Mouse (Mus musculus): ENCODE data around the gene Abce1. TPM values are rescaled to one million over a fixed set of nuclear protein-coding genes. Genes with fewer than 3 reads are reported as not detected.

The Abce1 gene
- polyA plus RNA-seq, 1 experiment from 2014 or later: 62.6 TPM

DNA sequence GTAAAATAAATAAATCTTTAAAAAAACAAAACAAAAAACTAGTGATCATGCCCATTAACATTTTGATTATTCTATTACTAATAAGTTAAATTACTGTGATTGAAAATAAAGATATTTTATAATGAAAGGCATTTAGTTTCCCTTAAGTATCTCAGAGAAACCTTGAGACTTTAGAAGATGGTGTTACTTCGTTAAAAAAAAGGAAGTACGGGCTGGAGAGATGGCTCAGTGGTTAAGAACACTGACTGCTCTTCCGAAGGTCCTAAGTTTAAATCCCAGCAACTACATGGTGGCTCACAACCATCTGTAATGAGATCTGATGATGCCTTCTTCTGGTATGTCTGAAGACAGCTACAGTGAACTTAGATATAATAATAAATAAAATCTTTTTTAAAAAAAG is 74.3 kb downstream of the Abce1 start:
- Histone ChIP-seq H3K4me3 (ENCODE audit: low read depth, low read length) (no peak overlapping the region), H3K4me1 (ENCODE audit: control insufficient read depth, insufficient read depth, low read length) (peaks cover 18% of the 10 kb centered on the region), H3K27me3 (replicated peaks; ENCODE audit: control insufficient read depth, insufficient read depth, low read length) (no peaks in the 10 kb centered on the region), H3K9ac (ENCODE audit: low read length) (no peak overlapping the region), H3K27ac (ENCODE audit: low read depth, low read length) (no peak overlapping the region), H3K36me3 (ENCODE audit: control insufficient read depth, insufficient read depth, low read length) (no peaks in the 10 kb centered on the region), H3K4me2 (ENCODE audit: low read length) (no peak overlapping the region), H3K9me3 (replicated peaks; ENCODE audit: control insufficient read depth, low read length) (no peaks in the 10 kb centered on the region)
- no peak for DNase-seq (ENCODE audit: low spot score)
- no peak for ATAC-seq
- 86% methylated on average over 3 of the region's 3 CpGs for WGBS

DNA sequence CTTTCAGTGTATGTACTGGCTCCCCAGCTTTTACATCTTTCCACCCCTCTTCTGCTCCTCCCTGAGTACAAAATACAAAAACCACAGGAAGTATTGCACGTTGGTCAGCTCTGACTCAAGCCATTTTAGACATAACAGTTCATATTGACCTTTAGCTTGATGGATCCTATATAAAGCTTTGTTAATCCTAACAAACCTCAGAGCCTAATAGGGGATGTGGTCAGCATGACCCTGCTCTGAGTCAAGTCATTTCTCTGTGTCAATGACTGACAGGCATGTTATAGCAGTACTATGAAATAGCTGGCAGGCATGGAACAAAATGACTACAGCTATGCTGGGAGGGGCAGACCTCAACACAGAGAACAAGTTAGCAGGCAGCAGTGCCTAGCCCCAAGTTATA is 75.4 kb downstream of the Abce1 start:
- DNase-seq (ENCODE audit: low spot score): no peak
- H3K27me3 ChIP-seq (replicated peaks; ENCODE audit: control insufficient read depth, insufficient read depth, low read length): no peaks in the 10 kb centered on the region
- H3K27ac ChIP-seq (ENCODE audit: low read depth, low read length): no peak overlapping the region
- no peak overlapping the region for H3K9ac ChIP-seq (ENCODE audit: low read length)
- peaks cover 7% of the 10 kb centered on the region for H3K4me1 ChIP-seq (ENCODE audit: control insufficient read depth, insufficient read depth, low read length)
- H3K4me2 ChIP-seq (ENCODE audit: low read length): no peak overlapping the region
- no peaks in the 10 kb centered on the region for H3K36me3 ChIP-seq (ENCODE audit: control insufficient read depth, insufficient read depth, low read length)
- ATAC-seq: no peak
- WGBS: 73% methylated on average over 1 of the region's 1 CpGs
- no peak overlapping the region for H3K4me3 ChIP-seq (ENCODE audit: low read depth, low read length)
- H3K9me3 ChIP-seq (replicated peaks; ENCODE audit: control insufficient read depth, low read length): no peaks in the 10 kb centered on the region

DNA sequence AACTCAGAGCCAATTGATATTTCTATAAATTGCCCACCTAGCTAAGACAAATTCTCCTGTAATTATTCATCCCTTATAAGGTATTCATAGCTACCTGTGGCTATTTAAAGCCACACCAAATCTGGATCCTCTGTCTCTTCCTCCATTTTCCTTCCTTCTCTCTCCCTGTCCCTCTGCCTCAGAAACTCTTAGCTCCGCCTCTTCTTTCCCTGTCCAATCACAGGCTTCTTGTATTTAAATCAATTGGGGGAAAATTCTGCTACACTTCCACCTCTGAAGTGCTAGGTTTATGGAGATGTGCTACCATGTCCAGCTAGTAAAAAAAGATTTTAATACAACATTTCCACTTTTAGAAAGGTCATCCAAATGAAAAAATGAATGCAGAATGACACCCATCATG is 76.0 kb downstream of the Abce1 start:
- no peak overlapping the region for H3K4me3 ChIP-seq (ENCODE audit: low read depth, low read length)
- H3K36me3 ChIP-seq (ENCODE audit: control insufficient read depth, insufficient read depth, low read length): no peaks in the 10 kb centered on the region
- no peak overlapping the region for H3K4me2 ChIP-seq (ENCODE audit: low read length)
- no peak overlapping the region for H3K9ac ChIP-seq (ENCODE audit: low read length)
- WGBS: 91% methylated on average over 1 of the region's 1 CpGs
- no peaks in the 10 kb centered on the region for H3K9me3 ChIP-seq (replicated peaks; ENCODE audit: control insufficient read depth, low read length)
- no peaks in the 10 kb centered on the region for H3K27me3 ChIP-seq (replicated peaks; ENCODE audit: control insufficient read depth, insufficient read depth, low read length)
- no peak for DNase-seq (ENCODE audit: low spot score)
- H3K4me1 ChIP-seq (ENCODE audit: control insufficient read depth, insufficient read depth, low read length): peaks cover under 1% of the 10 kb centered on the region; the same call in 1 of the 2 replicates
- no peak for ATAC-seq
- no peak overlapping the region for H3K27ac ChIP-seq (ENCODE audit: low read depth, low read length)

Other genes starting within 250 kb of the Abce1 start
- 16.2 and 16.8 TPM in 2 replicates for gene Otud4, start 72.1 kb downstream of the Abce1 start, polyA plus RNA-seq (2014; fragmentation: Nextera tagmentation; extraction: Ambion mirVana)
- gene Anapc10, start 80 bp upstream of the Abce1 start, polyA plus RNA-seq (2014; fragmentation: Nextera tagmentation; extraction: Ambion mirVana): 41.5 and 53.5 TPM in 2 replicates

Data from forebrain, embryonic 14.5 days (tissue).